Comparison of ENCODE assay signal across 8 mouse cellular contexts in genomic region chr7:89404081-89404733, GRCm38 (mm10). TPM values are rescaled to one million over a fixed set of nuclear protein-coding genes. Genes with fewer than 3 reads are reported as not detected.
DNase-seq lines count a peak whose midpoint lies in the region; ATAC-seq and TF ChIP-seq lines count a peak whose summit lies in the region.

Gene Tmem135, minus strand, starts transcription at chr7:89404222.
Gene Fzd4, plus strand, starts transcription at chr7:89404355.

- H3K4me2 ChIP-seq in forebrain, embryonic 14.5 days (ENCODE audit: low read length) = peak within 1 kb of the TSS; percentile 100
- H3K4me2 ChIP-seq in neural tube, embryonic 15.5 days = peak within 1 kb of the TSS; percentile 94

- ATAC-seq in cerebellum, adult (ENCODE audit: insufficient number of reproducible peaks, low FRiP score, low TSS enrichment) = peak; percentile 87
- peak; percentile 96 for ATAC-seq in forebrain, embryonic 14.5 days
- peak; percentile 95 for ATAC-seq in neural tube, embryonic 15.5 days (ENCODE audit: low FRiP score)

- WGBS in forebrain, embryonic 14.5 days = under 1% methylated on average over 60 of the region's 62 CpGs
- WGBS in neural tube, embryonic 15.5 days = 1% methylated on average over 53 of the region's 62 CpGs

- no peak for TF ChIP-seq POLR2A in ES-Bruce4 (IDR thresholded peaks at IDR 0.05; ENCODE audit: insufficient read depth, low read length)

- DNase-seq in forebrain, embryonic 14.5 days (ENCODE audit: low spot score) = peak; percentile 95
- DNase-seq in heart, postnatal 14 days = peak; percentile 95 to 97
- DNase-seq in layer of hippocampus, adult 11-12 months (ENCODE audit: low spot score) = peak; percentile 93
- peak; percentile 95 to 97 for DNase-seq in lung, adult 18-20 months
- DNase-seq in testis, postnatal 14 days (ENCODE audit: low spot score) = peak; percentile 94

- intact Hi-C loops in heart, postnatal 14 days (cut with DNase I) = loop anchor here (5.0 kb wide), 1 partner anchor 67 kb away; no protein-coding TSS in a partner anchor

- H3K27me3 ChIP-seq in ES-Bruce4 (ENCODE audit: control insufficient read depth, insufficient read depth, low read length, poor library complexity, severe bottlenecking) = peaks cover 2% of the 10 kb centered on the region
- 0 out of 2 replicates have a peak, but pooled peaks cover 10% of the 10 kb centered on the region for H3K27me3 ChIP-seq in forebrain, embryonic 14.5 days (replicated peaks; ENCODE audit: control insufficient read depth, insufficient read depth, low read length)
- no peaks in the 10 kb centered on the region for H3K27me3 ChIP-seq in neural tube, embryonic 15.5 days (replicated peaks)

- no peaks in the 10 kb centered on the region for H3K36me3 ChIP-seq in ES-Bruce4 (ENCODE audit: control insufficient read depth, insufficient read depth, low read length, poor library complexity, severe bottlenecking)
- no peaks in the 10 kb centered on the region for H3K36me3 ChIP-seq in forebrain, embryonic 14.5 days (ENCODE audit: control insufficient read depth, insufficient read depth, low read length)
- H3K36me3 ChIP-seq in neural tube, embryonic 15.5 days = no peaks in the 10 kb centered on the region

- no peak for TF ChIP-seq CTCF in ES-Bruce4 (IDR thresholded peaks at IDR 0.05; ENCODE audit: low read depth, low read length)

- H3K27ac ChIP-seq in ES-Bruce4 (ENCODE audit: insufficient read depth, low read length) = no peak within 1 kb of the TSS
- peak within 1 kb of the TSS; percentile 40; the same call in 1 of the 2 replicates for H3K27ac ChIP-seq in forebrain, embryonic 14.5 days (ENCODE audit: low read depth, low read length)
- H3K27ac ChIP-seq in neural tube, embryonic 15.5 days (replicated peaks) = peak within 1 kb of the TSS; percentile 82

- no peaks in the 10 kb centered on the region for H3K4me1 ChIP-seq in ES-Bruce4 (ENCODE audit: control insufficient read depth, insufficient read depth, low read length)
- H3K4me1 ChIP-seq in forebrain, embryonic 14.5 days (ENCODE audit: control insufficient read depth, insufficient read depth, low read length) = peaks cover 15% of the 10 kb centered on the region
- peaks cover 26% of the 10 kb centered on the region for H3K4me1 ChIP-seq in neural tube, embryonic 15.5 days

- H3K4me3 ChIP-seq in ES-Bruce4 (ENCODE audit: low read depth, low read length) = peak within 1 kb of the TSS; percentile 84
- H3K4me3 ChIP-seq in forebrain, embryonic 14.5 days (ENCODE audit: low read depth, low read length) = peak within 1 kb of the TSS; percentile 60
- peak within 1 kb of the TSS; percentile 79 for H3K4me3 ChIP-seq in neural tube, embryonic 15.5 days (replicated peaks)

- peaks cover 3% of the 10 kb centered on the region; the same call in 1 of the 2 replicates for H3K9me3 ChIP-seq in ES-Bruce4 (replicated peaks; ENCODE audit: control insufficient read depth, insufficient read depth, low read length, poor library complexity, severe bottlenecking)
- no peaks in the 10 kb centered on the region for H3K9me3 ChIP-seq in forebrain, embryonic 14.5 days (replicated peaks; ENCODE audit: control insufficient read depth, low read length)
- no peaks in the 10 kb centered on the region for H3K9me3 ChIP-seq in neural tube, embryonic 15.5 days (replicated peaks)

- H3K9ac ChIP-seq in ES-Bruce4 (ENCODE audit: low read depth, poor library complexity, severe bottlenecking) = peak within 1 kb of the TSS; percentile 72
- peak within 1 kb of the TSS; percentile 73 for H3K9ac ChIP-seq in forebrain, embryonic 14.5 days (ENCODE audit: low read length)
- H3K9ac ChIP-seq in neural tube, embryonic 15.5 days (replicated peaks) = peak within 1 kb of the TSS; percentile 74

- no peak for TF ChIP-seq EP300 in ES-Bruce4 (IDR thresholded peaks at IDR 0.05; ENCODE audit: insufficient read depth, low read depth, low read length)

RNA-seq across cellular contexts. Expression of gene Tmem135, which starts in this region (rescaled TPM):
- 25.7 and 27.3 TPM in 2 replicates for polyA plus RNA-seq in ES-Bruce4 (2011; ENCODE audit: insufficient read depth, insufficient read length, low read depth, missing spikeins)
- polyA plus RNA-seq in forebrain, embryonic 14.5 days (2014; fragmentation: Nextera tagmentation; extraction: Ambion mirVana) = 16.2 and 22.2 TPM in 2 replicates
- total RNA-seq in heart, postnatal 14 days (2021) = 10 to 100 TPM; 49.4 to 51.3 TPM
- 29.0 and 30.7 TPM in 2 replicates for polyA plus RNA-seq in neural tube, embryonic 15.5 days (2015; fragmentation: Nextera tagmentation; extraction: Ambion mirVana)

RNA-seq across cellular contexts. Expression of gene Fzd4, which starts in this region (rescaled TPM):
- 0.97 and 1.1 TPM in 2 replicates for polyA plus RNA-seq in ES-Bruce4 (2011; ENCODE audit: insufficient read depth, insufficient read length, low read depth, missing spikeins)
- polyA plus RNA-seq in forebrain, embryonic 14.5 days (2014; fragmentation: Nextera tagmentation; extraction: Ambion mirVana) = 1.6 and 2.1 TPM in 2 replicates
- 10 to 100 TPM; 51.5 to 53.5 TPM for total RNA-seq in heart, postnatal 14 days (2021)
- polyA plus RNA-seq in neural tube, embryonic 15.5 days (2015; fragmentation: Nextera tagmentation; extraction: Ambion mirVana) = 2.5 and 3.4 TPM in 2 replicates
